Mouse (Mus musculus): Measurements from ENCODE around the gene Zbtb3. TPM values are rescaled to one million over a fixed set of nuclear protein-coding genes. Genes with fewer than 3 reads are reported as not detected.
A peak's percentile ranks its signal among the peaks of the same experiment; 100 is the strongest.

Zbtb3 gene
- polyA plus RNA-seq, 1 experiment from 2014 or later: 1.5 TPM

GRCm38 (mm10) chr19:8839908-8840791, 37.8 kb downstream of the Zbtb3 start:
- peak overlapping the region; percentile 54 for H3K4me3 ChIP-seq (ENCODE audit: inconsistent target)
- H3K79me2 ChIP-seq (ENCODE audit: inconsistent target): peaks cover 11% of the 10 kb centered on the region; the same call in 1 of the 2 replicates
- WGBS (ENCODE audit: missing documents): 30% methylated on average over 29 of the region's 29 CpGs
- no peaks in the 10 kb centered on the region for H3K36me3 ChIP-seq (ENCODE audit: inconsistent target)
- H3K27ac ChIP-seq: peak overlapping the region; percentile 46

GRCm38 (mm10) chr19:8841012-8841411, 38.7 kb downstream of the Zbtb3 start:
- peak overlapping the region; percentile 46 for H3K27ac ChIP-seq

DNA sequence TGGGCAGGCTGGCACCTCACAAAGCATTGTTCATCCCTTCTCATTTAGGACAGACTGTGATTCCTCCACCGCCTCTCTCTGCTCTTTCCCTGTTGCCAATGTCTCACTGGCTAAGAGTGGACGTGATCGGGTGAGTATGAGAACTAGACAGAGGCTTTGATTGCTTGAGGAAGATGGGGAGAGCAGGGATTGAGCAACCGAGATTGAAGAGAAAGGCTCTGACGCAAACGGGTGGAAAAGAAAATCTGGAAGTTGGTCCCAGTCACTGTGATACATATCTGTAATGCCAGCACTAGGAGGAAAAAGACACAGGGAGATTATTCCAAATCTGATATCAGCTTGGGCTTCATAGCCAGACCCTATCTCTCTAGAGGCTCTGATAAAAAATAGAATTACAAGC, 40.6 kb downstream of the Zbtb3 start:
- Histone ChIP-seq H3K27ac (0 out of 2 replicates have a peak overlapping the region, but pooled peaks have one; percentile 25), H3K79me2 (ENCODE audit: inconsistent target) (peaks cover 11% of the 10 kb centered on the region; the same call in 1 of the 2 replicates), H3K4me3 (ENCODE audit: inconsistent target) (no peak overlapping the region), H3K36me3 (ENCODE audit: inconsistent target) (peaks cover 23% of the 10 kb centered on the region)
- 31% methylated on average over 6 of the region's 6 CpGs for WGBS (ENCODE audit: missing documents)

More at GRCm38 (mm10) chr19:8841012-8841411, 38.7 kb downstream of the Zbtb3 start:
- Histone ChIP-seq H3K4me3 (ENCODE audit: inconsistent target) (peak overlapping the region; percentile 54), H3K79me2 (ENCODE audit: inconsistent target) (peaks cover 11% of the 10 kb centered on the region; the same call in 1 of the 2 replicates), H3K36me3 (ENCODE audit: inconsistent target) (peaks cover 4% of the 10 kb centered on the region)
- 88% methylated on average over 7 of the region's 7 CpGs for WGBS (ENCODE audit: missing documents)

DNA sequence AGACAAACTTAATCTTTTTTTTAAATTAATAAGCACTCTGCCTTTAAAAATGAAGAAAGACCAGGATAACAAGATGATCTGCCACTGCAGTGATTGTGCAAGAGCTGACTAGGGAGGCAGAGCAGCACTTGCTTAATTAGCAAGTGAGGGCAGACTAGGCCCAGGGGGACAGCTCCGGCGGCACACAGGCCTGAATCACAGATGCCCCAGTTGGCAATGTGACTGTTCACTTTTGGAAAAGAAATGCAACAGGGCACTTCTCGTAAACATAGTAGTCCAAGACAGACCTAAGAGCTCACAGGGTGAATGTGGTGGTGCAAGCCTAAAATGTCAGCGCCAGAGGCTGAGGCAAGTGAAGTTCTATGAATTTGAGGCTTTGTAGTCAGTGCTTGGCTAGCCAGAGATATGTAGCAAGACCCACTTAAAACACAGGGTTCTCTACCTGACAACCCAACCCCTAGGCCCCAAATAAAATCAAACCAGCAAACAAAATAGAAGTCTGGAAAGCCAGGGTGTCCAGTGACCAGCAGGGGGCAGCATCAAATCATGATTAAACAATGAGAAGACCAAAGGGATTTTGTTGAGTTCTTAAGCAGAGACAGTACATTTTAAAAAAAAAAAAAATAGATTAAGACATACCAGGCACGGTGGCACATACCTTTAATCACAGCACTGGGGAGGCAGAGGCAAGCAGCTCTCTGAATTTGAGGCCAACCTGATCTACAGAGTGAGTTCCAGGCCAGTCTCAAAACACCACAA, 42.2 kb downstream of the Zbtb3 start:
- H3K27ac ChIP-seq: peak overlapping the region; percentile 32; the same call in 1 of the 2 replicates
- no peak overlapping the region for H3K4me3 ChIP-seq (ENCODE audit: inconsistent target)
- H3K79me2 ChIP-seq (ENCODE audit: inconsistent target): peaks cover 11% of the 10 kb centered on the region; the same call in 1 of the 2 replicates
- peaks cover 27% of the 10 kb centered on the region for H3K36me3 ChIP-seq (ENCODE audit: inconsistent target)
- WGBS (ENCODE audit: missing documents): 39% methylated on average over 5 of the region's 5 CpGs

GRCm38 (mm10) chr19:8848356-8848755, 46.0 kb downstream of the Zbtb3 start:
- no peak overlapping the region for H3K27ac ChIP-seq
- 96% methylated on average over 5 of the region's 5 CpGs for WGBS (ENCODE audit: missing documents)
- no peaks in the 10 kb centered on the region for H3K79me2 ChIP-seq (ENCODE audit: inconsistent target)
- peaks cover 27% of the 10 kb centered on the region for H3K36me3 ChIP-seq (ENCODE audit: inconsistent target)
- H3K4me3 ChIP-seq (ENCODE audit: inconsistent target): no peak overlapping the region

DNA sequence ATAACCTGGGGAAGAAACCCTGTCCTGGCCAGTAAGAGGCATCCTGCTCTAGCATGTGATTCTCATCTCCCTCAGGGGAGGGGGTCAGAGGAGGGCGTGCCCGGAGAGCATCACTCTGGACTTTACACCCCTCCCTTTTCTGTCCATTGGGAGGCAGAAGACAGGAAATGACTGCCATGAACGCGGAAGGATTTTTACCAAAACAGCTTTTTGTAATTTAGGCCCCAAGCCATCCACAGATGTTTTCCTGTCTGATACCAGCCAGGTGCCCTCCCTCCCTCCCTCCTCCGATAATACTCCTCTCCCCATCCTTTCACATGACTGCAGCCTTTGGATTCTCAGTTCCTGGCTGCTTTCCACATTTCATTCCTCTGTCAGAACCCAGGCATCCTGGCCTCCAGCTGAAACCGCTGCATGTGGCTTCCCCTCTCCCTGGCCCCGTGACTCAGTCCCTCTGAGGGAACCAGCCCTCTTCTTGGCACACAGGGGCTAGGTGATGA, 48.1 kb downstream of the Zbtb3 start, which contains the start of gene Lrrn4cl:
Gene Lrrn4cl, plus strand, starts transcription at position 367 of the 500 bp plus-strand sequence.
- Histone ChIP-seq H3K27ac (no peak within 1 kb of the TSS), H3K79me2 (ENCODE audit: inconsistent target) (no peaks in the 10 kb centered on the region), H3K4me3 (ENCODE audit: inconsistent target) (no peak within 1 kb of the TSS), H3K36me3 (ENCODE audit: inconsistent target) (peaks cover 27% of the 10 kb centered on the region)
- 65% methylated on average over 6 of the region's 7 CpGs for WGBS (ENCODE audit: missing documents)

- Histone ChIP-seq H3K27ac (no peak overlapping the region), H3K36me3 (ENCODE audit: inconsistent target) (peaks cover 17% of the 10 kb centered on the region), H3K79me2 (ENCODE audit: inconsistent target) (no peaks in the 10 kb centered on the region), H3K4me3 (ENCODE audit: inconsistent target) (no peak overlapping the region)
- 84% methylated on average over 7 of the region's 7 CpGs for WGBS (ENCODE audit: missing documents)
Observed at GRCm38 (mm10) chr19:8851639-8852038, 49.3 kb downstream of the Zbtb3 start.

- H3K36me3 ChIP-seq (ENCODE audit: inconsistent target): peaks cover 10% of the 10 kb centered on the region
- no peak overlapping the region for H3K27ac ChIP-seq
- no peaks in the 10 kb centered on the region for H3K79me2 ChIP-seq (ENCODE audit: inconsistent target)
- no peak overlapping the region for H3K4me3 ChIP-seq (ENCODE audit: inconsistent target)
- 85% methylated on average over 10 of the region's 10 CpGs for WGBS (ENCODE audit: missing documents)
Observed at GRCm38 (mm10) chr19:8852236-8852928, 50.0 kb downstream of the Zbtb3 start.

- H3K36me3 ChIP-seq (ENCODE audit: inconsistent target): peaks cover 5% of the 10 kb centered on the region
- no peak overlapping the region for H3K4me3 ChIP-seq (ENCODE audit: inconsistent target)
- no peak overlapping the region for H3K27ac ChIP-seq
- WGBS (ENCODE audit: missing documents): 100% methylated on average over 2 of the region's 3 CpGs
- H3K79me2 ChIP-seq (ENCODE audit: inconsistent target): no peaks in the 10 kb centered on the region
Observed at GRCm38 (mm10) chr19:8853117-8853516, 50.8 kb downstream of the Zbtb3 start.

Other genes with a start within 250 kb of the Zbtb3 start
- not detected in 3 replicates for gene Slc22a8, start 211.3 kb upstream of the Zbtb3 start, polyA plus RNA-seq (2018)
- gene Slc22a6, start 184.5 kb upstream of the Zbtb3 start, polyA plus RNA-seq (2018): not detected in 3 replicates
- gene Chrm1, start 138.8 kb upstream of the Zbtb3 start, polyA plus RNA-seq (2018): not detected in 3 replicates
- 384 to 539 TPM (median 494 TPM) in 3 replicates for gene Slc3a2, start 79.2 kb upstream of the Zbtb3 start, polyA plus RNA-seq (2018)
- 16.3 to 42.4 TPM (median 18.1 TPM) in 3 replicates for gene Wdr74, start 66.7 kb upstream of the Zbtb3 start, polyA plus RNA-seq (2018)
- not detected in 3 replicates for gene 1700092M07Rik, start 61.8 kb upstream of the Zbtb3 start, polyA plus RNA-seq (2018)
- gene Stx5a, start 61.1 kb upstream of the Zbtb3 start, polyA plus RNA-seq (2018): 32.3 to 65.9 TPM (median 61.9 TPM) in 3 replicates
- gene Nxf1, start 45.5 kb upstream of the Zbtb3 start, polyA plus RNA-seq (2018): 68.7 to 115 TPM (median 96.9 TPM) in 3 replicates
- gene Tmem223, start 31.6 kb upstream of the Zbtb3 start, polyA plus RNA-seq (2018): 14.9 to 33.7 TPM (median 26.6 TPM) in 3 replicates
- gene Tmem179b, start 28.1 kb upstream of the Zbtb3 start, polyA plus RNA-seq (2018): 70.7 to 93.4 TPM (median 87.5 TPM) in 3 replicates
- gene Taf6l, start 16.1 kb upstream of the Zbtb3 start, polyA plus RNA-seq (2018): 11.3 to 16.9 TPM (median 15.6 TPM) in 3 replicates
- gene Polr2g, start 4.0 kb upstream of the Zbtb3 start, polyA plus RNA-seq (2018): 87.6 to 127 TPM (median 98.0 TPM) in 3 replicates
- gene Ttc9c, start 16.8 kb downstream of the Zbtb3 start, polyA plus RNA-seq (2018): 25.0 to 30.5 TPM (median 30.3 TPM) in 3 replicates
- 74.0 to 130 TPM (median 81.5 TPM) in 3 replicates for gene Hnrnpul2, start 17.5 kb downstream of the Zbtb3 start, polyA plus RNA-seq (2018)
- 44.3 TPM in 1 of 3 replicates, not detected in the others for gene AC129217.1, start 27.2 kb downstream of the Zbtb3 start, polyA plus RNA-seq (2018)
- gene Bscl2, start 34.9 kb downstream of the Zbtb3 start, polyA plus RNA-seq (2018): 72.1 to 121 TPM (median 102 TPM) in 3 replicates
- not detected in 3 replicates for gene Gng3, start 36.6 kb downstream of the Zbtb3 start, polyA plus RNA-seq (2018)
- 0.09 to 0.10 TPM in 2 of 3 replicates, not detected in the other for gene Lrrn4cl, start 48.2 kb downstream of the Zbtb3 start, polyA plus RNA-seq (2018)
- gene Ubxn1, start 68.9 kb downstream of the Zbtb3 start, polyA plus RNA-seq (2018): 160 to 383 TPM (median 167 TPM) in 3 replicates
- 33.7 to 44.5 TPM (median 41.3 TPM) in 3 replicates for gene Uqcc3, start 78.4 kb downstream of the Zbtb3 start, polyA plus RNA-seq (2018)
- 1.5 to 3.7 TPM (median 2.5 TPM) in 3 replicates for gene Lbhd1, start 81.2 kb downstream of the Zbtb3 start, polyA plus RNA-seq (2018)
- gene Gm49403, start 81.4 kb downstream of the Zbtb3 start, polyA plus RNA-seq (2018): not detected in 3 replicates
- gene 1810009A15Rik, start 86.3 kb downstream of the Zbtb3 start, polyA plus RNA-seq (2018): 48.2 to 79.8 TPM (median 50.8 TPM) in 3 replicates
- gene Gm49416, start 86.4 kb downstream of the Zbtb3 start, polyA plus RNA-seq (2018): not detected in 3 replicates
- gene Ints5, start 90.5 kb downstream of the Zbtb3 start, polyA plus RNA-seq (2018): 4.4 to 13.0 TPM (median 11.6 TPM) in 3 replicates
- 70.1 to 93.3 TPM (median 80.1 TPM) in 3 replicates for gene Ganab, start 95.5 kb downstream of the Zbtb3 start, polyA plus RNA-seq (2018)
- 38.7 to 45.8 TPM (median 41.0 TPM) in 3 replicates for gene B3gat3, start 117.8 kb downstream of the Zbtb3 start, polyA plus RNA-seq (2018)
- 1.3 to 2.3 TPM (median 1.9 TPM) in 3 replicates for gene Rom1, start 126.8 kb downstream of the Zbtb3 start, polyA plus RNA-seq (2018)
- gene Eml3, start 127.0 kb downstream of the Zbtb3 start, polyA plus RNA-seq (2018): 17.0 to 32.0 TPM (median 23.3 TPM) in 3 replicates
- gene Mta2, start 139.3 kb downstream of the Zbtb3 start, polyA plus RNA-seq (2018): 63.1 to 68.2 TPM (median 63.7 TPM) in 3 replicates
- gene Tut1, start 151.3 kb downstream of the Zbtb3 start, polyA plus RNA-seq (2018): 11.5 to 14.4 TPM (median 13.4 TPM) in 3 replicates
- 224 to 506 TPM (median 366 TPM) in 3 replicates for gene Eef1g, start 164.5 kb downstream of the Zbtb3 start, polyA plus RNA-seq (2018)
- gene Ahnak, start 186.7 kb downstream of the Zbtb3 start, polyA plus RNA-seq (2018): 97.5 to 169 TPM (median 125 TPM) in 3 replicates

Measured in macrophage (primary cell).